Mouse (Mus musculus) spleen, adult 2 months (tissue): ENCODE measurements at regions not wholly inside any gene's neighbourhood (a gene's known extent, or its start where the extent isn't known, plus 50 kb on each side); places are given as distances from the start of the nearest gene placed in this dataset.

ENCODE experiments used
- DNase-seq, 2 experiments: peaks; one replicate each; pipeline versions ENCODE4 v3.0.0 to v3.0.0-alpha.2; 2012 to 2021; ENCODE audit warnings: low spot score in 2 of 2, low read depth in 1 of 2
- H3K27ac ChIP-seq: fragments of 200-500 bp; 2 replicates; pipeline ENCODE4 v1.5.1; 2012; ENCODE audit warnings: low read length, inconsistent platforms; ENCODE audit not compliant: insufficient read depth
- H3K27me3 ChIP-seq: fragments of 200-500 bp; 2 replicates; pipeline ENCODE4 v1.6.1; 2012; ENCODE audit warnings: mild to moderate bottlenecking, moderate library complexity, low read length, inconsistent platforms; ENCODE audit not compliant: control insufficient read depth, insufficient read depth
- H3K36me3 ChIP-seq: fragments of 200-500 bp; 2 replicates; pipeline ENCODE4 v1.6.1; 2012; ENCODE audit warnings: mild to moderate bottlenecking, low read length, inconsistent platforms; ENCODE audit not compliant: control insufficient read depth, insufficient read depth
- H3K4me1 ChIP-seq: fragments of 200-500 bp; 2 replicates; pipeline ENCODE4 v1.6.1; 2011; ENCODE audit warnings: inconsistent platforms; ENCODE audit not compliant: control insufficient read depth, insufficient read depth, insufficient read length
- H3K4me3 ChIP-seq: fragments of 200-500 bp; 2 replicates; pipeline ENCODE4 v1.5.1; 2011; ENCODE audit warnings: mild to moderate bottlenecking, inconsistent platforms; ENCODE audit not compliant: insufficient read depth, insufficient read length; ENCODE audit errors: extremely low read depth
- CTCF ChIP-seq: fragments of 200-500 bp; IDR thresholded peaks from 2 replicates; pipeline ENCODE4 v1.5.1; 2011; ENCODE audit warnings: mild to moderate bottlenecking, inconsistent platforms; ENCODE audit not compliant: insufficient read depth, insufficient read length, insufficient replicate concordance; ENCODE audit errors: extremely low read depth
- POLR2A ChIP-seq: fragments of 200-500 bp; IDR thresholded peaks from 2 replicates; pipeline ENCODE4 v1.6.1; 2011; ENCODE audit warnings: low read depth, low read length, inconsistent platforms
- WGBS: fragments of 180-500 bp; shearing (Covaris S2); methylation state at CpG from one replicate; pipeline ENCODE4 v1.1.7; 2018; 5-methylcytosine and 5-hydroxymethylcytosine counted together

DNA sequence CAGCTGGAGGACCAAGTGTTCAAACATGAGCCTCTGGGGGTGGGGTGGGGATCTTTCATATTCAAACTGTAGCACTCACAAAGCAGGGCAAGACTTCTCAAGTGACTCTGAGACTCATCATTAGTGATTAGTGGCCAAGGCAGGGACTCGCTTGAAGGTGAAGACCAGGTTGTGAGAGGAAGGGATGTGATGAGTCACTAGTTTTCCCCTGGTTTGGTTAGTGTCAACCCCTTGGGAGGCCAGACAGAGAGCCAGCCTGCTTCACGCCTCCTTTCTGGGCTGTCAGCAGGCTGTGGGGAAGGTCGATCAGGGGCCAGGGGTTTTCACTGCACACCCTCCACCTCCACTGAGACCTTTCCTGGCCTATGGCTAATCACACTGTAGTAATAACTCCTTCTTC, 65.2 kb downstream of the Slc30a10 start:
- 59% methylated on average over 3 of the region's 3 CpGs for WGBS
- H3K4me1 ChIP-seq: no peaks in the 10 kb centered on the region
- no peaks in the 10 kb centered on the region for H3K36me3 ChIP-seq
- H3K4me3 ChIP-seq: no peak overlapping the region
- TF ChIP-seq POLR2A: no peak
- no peaks in the 10 kb centered on the region for H3K27me3 ChIP-seq
- no peak for DNase-seq
- H3K27ac ChIP-seq: no peak overlapping the region

DNA sequence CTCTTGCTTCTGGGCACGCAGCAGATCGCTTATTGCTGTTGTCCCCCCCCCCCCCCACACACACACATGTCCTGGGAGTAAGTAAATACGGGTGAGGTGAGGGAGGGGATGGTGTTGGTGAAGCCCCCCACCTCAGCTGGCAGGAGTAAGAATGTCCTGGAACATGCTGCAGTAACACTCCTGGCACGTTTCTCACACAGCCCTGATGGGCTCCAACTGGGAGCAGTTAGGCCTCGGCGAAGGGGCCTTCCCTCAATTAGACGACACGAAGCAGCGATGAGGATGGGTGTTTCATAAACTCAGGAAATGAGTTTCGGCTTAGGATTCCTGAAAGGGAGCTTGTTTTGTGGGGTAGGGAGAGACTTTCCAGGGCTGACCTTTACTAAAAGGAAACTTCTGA, 69.4 kb downstream of the Slc30a10 start:
- Histone ChIP-seq H3K4me1 (no peaks in the 10 kb centered on the region), H3K4me3 (no peak overlapping the region), H3K27me3 (no peaks in the 10 kb centered on the region), H3K27ac (no peak overlapping the region), H3K36me3 (no peaks in the 10 kb centered on the region)
- no peak for DNase-seq
- no peak for TF ChIP-seq CTCF
- TF ChIP-seq POLR2A: no peak
- WGBS: 86% methylated on average over 10 of the region's 10 CpGs

DNA sequence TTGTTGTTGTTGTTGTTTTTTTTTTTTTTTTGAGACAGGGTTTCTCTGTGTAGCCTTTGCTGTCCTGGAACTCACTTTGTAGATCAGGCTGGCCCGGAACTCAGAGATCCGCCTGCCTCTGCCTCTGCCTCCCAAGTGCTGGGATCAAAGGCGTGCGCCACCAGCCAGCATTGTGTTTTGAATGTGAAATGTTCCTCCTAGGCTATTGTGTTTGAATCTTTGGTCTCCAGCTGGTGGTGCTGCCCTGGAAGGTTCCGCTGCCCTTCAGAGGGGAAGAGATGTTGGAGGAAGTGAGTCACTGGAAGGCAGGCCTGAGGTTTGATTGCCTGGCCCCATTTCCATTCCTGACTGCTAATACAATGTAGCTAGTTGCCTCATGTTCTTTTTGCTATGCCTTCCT, 78.8 kb downstream of the Slc30a10 start:
- Histone ChIP-seq H3K36me3 (no peaks in the 10 kb centered on the region), H3K27me3 (no peaks in the 10 kb centered on the region), H3K4me3 (no peak overlapping the region), H3K4me1 (no peaks in the 10 kb centered on the region), H3K27ac (no peak overlapping the region)
- no peak for DNase-seq
- TF ChIP-seq POLR2A (no peak), CTCF (no peak)
- 92% methylated on average over 5 of the region's 5 CpGs for WGBS

DNA sequence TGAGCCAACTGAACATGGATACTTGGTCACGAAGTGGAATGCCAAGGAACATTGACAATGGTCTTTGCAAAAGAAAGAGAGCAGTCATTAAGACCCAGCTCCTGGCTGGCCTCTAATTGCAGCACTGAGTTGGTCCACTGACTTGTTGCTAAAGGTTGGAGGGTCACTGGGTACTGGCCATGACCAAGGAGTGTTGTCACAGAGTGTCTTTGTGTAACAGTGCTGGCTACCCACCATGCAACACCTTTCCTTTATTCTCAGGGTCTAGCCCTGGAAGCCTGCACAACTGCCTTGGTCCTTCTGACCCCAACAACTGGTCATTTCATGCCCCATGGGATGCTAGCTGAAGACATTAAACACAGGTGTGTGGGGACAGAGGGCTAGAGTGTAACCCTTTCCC, 79.5 kb downstream of the Slc30a10 start:
- Histone ChIP-seq H3K4me3 (no peak overlapping the region), H3K36me3 (no peaks in the 10 kb centered on the region), H3K27ac (no peak overlapping the region), H3K4me1 (no peaks in the 10 kb centered on the region), H3K27me3 (no peaks in the 10 kb centered on the region)
- WGBS: 81% methylated on average over 1 of the region's 1 CpGs
- no peak for DNase-seq
- TF ChIP-seq CTCF: no peak
- TF ChIP-seq POLR2A: no peak

DNA sequence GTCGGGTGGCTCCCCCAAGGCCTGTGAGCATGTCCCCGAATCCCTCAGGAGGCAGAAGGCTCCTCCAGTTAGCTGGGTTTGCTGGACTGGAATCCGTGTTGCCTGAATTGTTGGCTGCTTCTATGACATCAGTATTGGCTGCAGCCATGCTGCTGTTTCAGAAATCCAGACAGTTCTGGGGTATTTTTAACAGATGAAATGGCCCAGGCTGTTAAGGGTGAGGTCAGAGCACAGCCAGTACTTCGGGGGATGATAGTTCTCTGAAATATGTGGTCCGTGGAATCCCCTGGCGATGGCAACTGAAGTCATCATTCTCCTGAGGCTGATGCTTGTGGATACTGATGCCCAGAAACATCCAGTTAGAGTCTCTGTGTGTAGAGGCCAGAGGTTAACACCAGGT, 80.7 kb downstream of the Slc30a10 start:
- H3K27me3 ChIP-seq: no peaks in the 10 kb centered on the region
- no peak overlapping the region for H3K4me3 ChIP-seq
- no peak overlapping the region for H3K27ac ChIP-seq
- 71% methylated on average over 6 of the region's 6 CpGs for WGBS
- no peaks in the 10 kb centered on the region for H3K36me3 ChIP-seq
- H3K4me1 ChIP-seq: no peaks in the 10 kb centered on the region
- DNase-seq: no peak
- no peak for TF ChIP-seq POLR2A

DNA sequence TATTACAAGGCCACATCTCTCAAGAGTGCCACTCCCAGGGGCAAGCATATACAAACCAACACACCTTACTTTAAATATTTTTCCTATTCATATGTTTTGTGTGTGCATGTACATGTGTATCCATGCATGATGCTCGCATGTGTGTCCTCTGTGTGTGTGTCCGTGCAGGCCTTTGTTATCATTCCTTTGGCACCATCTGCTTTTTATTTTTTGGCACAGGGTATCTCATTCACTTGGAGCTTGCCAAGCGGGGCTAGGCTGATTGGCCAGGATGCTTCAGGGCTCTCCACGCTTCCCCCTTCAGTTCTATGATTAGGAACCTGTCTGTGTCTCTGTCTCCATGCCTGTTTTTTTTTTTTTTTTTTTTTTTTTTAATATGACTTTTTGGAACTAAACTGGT, 82.6 kb downstream of the Slc30a10 start:
- H3K27me3 ChIP-seq: no peaks in the 10 kb centered on the region
- whole genome bisulfite sequencing: 86% methylated on average over 4 of the region's 4 CpGs

DNA sequence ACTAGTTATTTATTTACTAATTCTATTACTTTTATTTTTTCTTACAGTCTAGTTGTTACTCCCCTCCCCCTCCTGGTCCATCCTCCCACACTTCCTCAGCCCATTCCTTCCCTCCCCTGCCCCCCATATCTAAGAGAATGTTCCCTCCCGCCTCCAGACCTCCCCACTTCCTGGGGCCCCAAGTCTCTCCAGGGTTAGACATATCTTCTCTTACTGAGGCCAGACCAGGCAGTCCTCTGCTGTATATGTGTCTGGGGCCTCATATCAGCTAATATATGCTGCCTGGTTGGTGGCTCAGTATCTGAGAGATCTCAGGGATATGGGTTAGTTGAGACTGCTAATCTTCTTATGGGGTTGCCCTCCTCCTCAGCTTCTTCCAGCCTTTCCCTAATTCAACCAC, 84.8 kb downstream of the Slc30a10 start:
- no peak overlapping the region for H3K27ac ChIP-seq
- no peaks in the 10 kb centered on the region for H3K27me3 ChIP-seq
- no peaks in the 10 kb centered on the region for H3K36me3 ChIP-seq
- DNase-seq: no peak
- WGBS: 30% methylated on average over 1 of the region's 1 CpGs
- no peaks in the 10 kb centered on the region for H3K4me1 ChIP-seq
- no peak overlapping the region for H3K4me3 ChIP-seq
- TF ChIP-seq POLR2A (no peak), CTCF (no peak)

More for the DNA sequence above, 82.6 kb downstream of the Slc30a10 start:
- TF ChIP-seq CTCF (no peak), POLR2A (no peak)
- H3K4me1 ChIP-seq: no peaks in the 10 kb centered on the region
- H3K4me3 ChIP-seq: no peak overlapping the region
- H3K36me3 ChIP-seq: no peaks in the 10 kb centered on the region
- no peak overlapping the region for H3K27ac ChIP-seq
- DNase-seq: no peak
